Mouse (Mus musculus): ENCODE measurements around the gene Prkar1a. TPM values are rescaled to one million over a fixed set of nuclear protein-coding genes. Genes with fewer than 3 reads are reported as not detected.

Gene Prkar1a
- polyA plus RNA-seq (2014; fragmentation: Illumina TruSeq; extraction: RNeasy Lipid Tissue Mini Kit (QIAGEN cat#74804); ENCODE audit: low replicate concordance) = 126 TPM

GRCm38 (mm10) chr11:109649206-109649605 is at the start of gene Prkar1a:
Prkar1a (plus strand) TSS chr11:109649405.

GRCm38 (mm10) chr11:109611303-109612149 is 37.7 kb upstream of the Prkar1a start, which contains the start of gene Wipi1:
Wipi1 (minus strand) TSS chr11:109611967.

Other genes with a start within 250 kb of the Prkar1a start
- not detected for gene 9930022D16Rik, start 235.5 kb upstream of the Prkar1a start, polyA plus RNA-seq (2014; fragmentation: Illumina TruSeq; extraction: RNeasy Lipid Tissue Mini Kit (QIAGEN cat#74804); ENCODE audit: low replicate concordance)
- 20.6 TPM for gene Amz2, start 223.5 kb upstream of the Prkar1a start, polyA plus RNA-seq (2014; fragmentation: Illumina TruSeq; extraction: RNeasy Lipid Tissue Mini Kit (QIAGEN cat#74804); ENCODE audit: low replicate concordance)
- gene Arsg, start 176.0 kb upstream of the Prkar1a start, polyA plus RNA-seq (2014; fragmentation: Illumina TruSeq; extraction: RNeasy Lipid Tissue Mini Kit (QIAGEN cat#74804); ENCODE audit: low replicate concordance) = 12.9 TPM
- gene Slc16a6, start 175.8 kb upstream of the Prkar1a start, polyA plus RNA-seq (2014; fragmentation: Illumina TruSeq; extraction: RNeasy Lipid Tissue Mini Kit (QIAGEN cat#74804); ENCODE audit: low replicate concordance) = 92.4 TPM
- 14.5 TPM for gene Wipi1, start 37.4 kb upstream of the Prkar1a start, polyA plus RNA-seq (2014; fragmentation: Illumina TruSeq; extraction: RNeasy Lipid Tissue Mini Kit (QIAGEN cat#74804); ENCODE audit: low replicate concordance)
- gene Fam20a, start 72.9 kb downstream of the Prkar1a start, polyA plus RNA-seq (2014; fragmentation: Illumina TruSeq; extraction: RNeasy Lipid Tissue Mini Kit (QIAGEN cat#74804); ENCODE audit: low replicate concordance) = 1.8 TPM
- not detected for gene 1700012B07Rik, start 178.6 kb downstream of the Prkar1a start, polyA plus RNA-seq (2014; fragmentation: Illumina TruSeq; extraction: RNeasy Lipid Tissue Mini Kit (QIAGEN cat#74804); ENCODE audit: low replicate concordance)